Mouse (Mus musculus) forebrain, embryonic 15.5 days (tissue): ENCODE data around the gene Thada. TPM values are rescaled to one million over a fixed set of nuclear protein-coding genes. Genes with fewer than 3 reads are reported as not detected.

Experiments used
- ATAC-seq: fragments of 200-750 bp; cut with Nextera tagmentation; replicated peaks from 2 replicates; pipeline ENCODE4 v1.8.0; 2017; ENCODE audit warnings: mild to moderate bottlenecking, moderate TSS enrichment, moderate library complexity
- H3K27ac ChIP-seq: fragments of 300-500 bp; sonication (generic); replicated peaks from 2 replicates; pipeline ENCODE4 v1.5.1; 2015; ENCODE audit warnings: mild to moderate bottlenecking, inconsistent platforms
- H3K27me3 ChIP-seq: fragments of 300-500 bp; sonication (generic); 2 replicates; pipeline ENCODE4 v1.6.1; 2015; ENCODE audit warnings: inconsistent platforms
- H3K36me3 ChIP-seq: fragments of 300-500 bp; sonication (generic); 2 replicates; pipeline ENCODE4 v1.6.1; 2015; ENCODE audit warnings: mild to moderate bottlenecking, inconsistent platforms
- H3K4me1 ChIP-seq: fragments of 300-500 bp; sonication (generic); 2 replicates; pipeline ENCODE4 v1.6.1; 2015; ENCODE audit warnings: inconsistent platforms
- H3K4me2 ChIP-seq: fragments of 300-500 bp; sonication (generic); replicated peaks from 2 replicates; pipeline ENCODE4 v1.6.1; 2015; ENCODE audit warnings: mild to moderate bottlenecking, inconsistent platforms
- H3K4me3 ChIP-seq: fragments of 300-500 bp; sonication (generic); 2 replicates; pipeline ENCODE4 v1.5.1; 2015; ENCODE audit warnings: mild to moderate bottlenecking, inconsistent platforms
- H3K9ac ChIP-seq: fragments of 300-500 bp; sonication (generic); replicated peaks from 2 replicates; pipeline ENCODE4 v1.6.1; 2015; ENCODE audit warnings: mild to moderate bottlenecking, inconsistent platforms
- H3K9me3 ChIP-seq: fragments of 300-500 bp; sonication (generic); 2 replicates; pipeline ENCODE4 v1.6.1; 2016; ENCODE audit warnings: inconsistent platforms
- WGBS: fragments of 180-500 bp; shearing (Covaris S2); methylation state at CpG from one replicate; pipeline ENCODE4 v1.1.7; 2015; ENCODE audit warnings: mixed read lengths; 5-methylcytosine and 5-hydroxymethylcytosine counted together
- polyA plus RNA-seq: library from polyadenylated mRNA; unstranded; fragments of >200 nt; fragmentation: Nextera tagmentation; extraction: Ambion mirVana; gene quantifications from 2 replicates; pipeline ENCODE4 v1.2.1, GENCODE M21; 2015

The Thada gene
- polyA plus RNA-seq, 1 experiment from 2014 or later, result 6.0 TPM

DNA sequence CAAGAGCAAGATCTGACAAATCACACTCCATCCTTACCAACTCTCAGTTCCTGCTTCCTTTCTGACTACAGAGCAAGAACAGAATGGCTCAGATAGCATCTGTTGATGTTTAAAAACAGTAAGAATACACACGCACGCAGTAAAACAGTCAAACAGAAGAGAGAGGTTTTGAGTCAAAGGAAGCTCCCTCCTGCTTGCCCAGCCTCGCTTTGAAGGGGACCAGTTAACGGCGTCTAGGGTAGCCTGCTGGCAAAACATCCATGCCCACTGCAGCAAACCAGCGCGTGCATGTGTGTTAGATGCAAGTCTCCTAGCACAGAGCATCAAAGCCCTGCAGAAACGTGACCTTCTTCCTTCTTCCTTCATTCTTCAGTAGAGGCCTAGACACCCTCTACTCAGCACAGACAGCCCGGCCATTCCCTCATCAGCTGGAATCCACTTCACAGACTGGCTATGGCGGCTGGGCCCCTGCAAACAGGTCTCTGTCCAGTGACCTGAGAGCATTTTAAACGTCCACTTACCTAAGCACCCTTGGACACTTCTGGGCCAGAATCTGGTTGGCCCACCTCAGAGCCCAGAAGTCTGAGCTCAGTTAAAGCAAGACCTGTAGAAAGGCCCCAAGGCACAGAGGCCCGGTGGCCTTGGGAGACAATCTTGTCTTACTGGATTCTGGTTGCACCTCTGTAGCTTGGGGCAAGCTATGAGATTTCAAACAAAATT lies 302.8 kb downstream of the Thada start:
- no peak for ATAC-seq
- no peaks in the 10 kb centered on the region for H3K27me3 ChIP-seq
- no peak overlapping the region for H3K27ac ChIP-seq
- no peak overlapping the region for H3K9ac ChIP-seq
- no peaks in the 10 kb centered on the region for H3K9me3 ChIP-seq
- no peak overlapping the region for H3K4me2 ChIP-seq
- no peaks in the 10 kb centered on the region for H3K4me1 ChIP-seq
- H3K4me3 ChIP-seq, result no peak overlapping the region
- WGBS, result 79% methylated on average over 12 of the region's 12 CpGs
- H3K36me3 ChIP-seq, result no peaks in the 10 kb centered on the region

- no peak for ATAC-seq
- Histone ChIP-seq H3K4me1 (no peaks in the 10 kb centered on the region), H3K36me3 (no peaks in the 10 kb centered on the region), H3K9me3 (no peaks in the 10 kb centered on the region), H3K4me2 (no peak overlapping the region), H3K27me3 (no peaks in the 10 kb centered on the region), H3K27ac (no peak overlapping the region), H3K9ac (no peak overlapping the region), H3K4me3 (no peak overlapping the region)
- WGBS, result 90% methylated on average over 8 of the region's 8 CpGs
Observed at GRCm38 (mm10) chr17:84162211-84162760, 303.7 kb downstream of the Thada start.

GRCm38 (mm10) chr17:84161231-84161854 lies 304.7 kb downstream of the Thada start:
- Histone ChIP-seq H3K9me3 (no peaks in the 10 kb centered on the region), H3K9ac (no peak overlapping the region), H3K4me1 (no peaks in the 10 kb centered on the region), H3K27me3 (no peaks in the 10 kb centered on the region), H3K27ac (no peak overlapping the region), H3K4me2 (no peak overlapping the region), H3K4me3 (no peak overlapping the region), H3K36me3 (no peaks in the 10 kb centered on the region)
- 38% methylated on average over 6 of the region's 6 CpGs for WGBS
- 0 out of 2 replicates have a peak, but pooled peaks have one; percentile 23 for ATAC-seq

GRCm38 (mm10) chr17:84158891-84159290 lies 307.1 kb downstream of the Thada start:
- Histone ChIP-seq H3K4me1 (no peaks in the 10 kb centered on the region), H3K27ac (no peak overlapping the region), H3K4me3 (no peak overlapping the region), H3K27me3 (no peaks in the 10 kb centered on the region), H3K36me3 (no peaks in the 10 kb centered on the region), H3K4me2 (no peak overlapping the region), H3K9ac (no peak overlapping the region), H3K9me3 (no peaks in the 10 kb centered on the region)
- 47% methylated on average over 15 of the region's 15 CpGs for WGBS
- ATAC-seq, result no peak

DNA sequence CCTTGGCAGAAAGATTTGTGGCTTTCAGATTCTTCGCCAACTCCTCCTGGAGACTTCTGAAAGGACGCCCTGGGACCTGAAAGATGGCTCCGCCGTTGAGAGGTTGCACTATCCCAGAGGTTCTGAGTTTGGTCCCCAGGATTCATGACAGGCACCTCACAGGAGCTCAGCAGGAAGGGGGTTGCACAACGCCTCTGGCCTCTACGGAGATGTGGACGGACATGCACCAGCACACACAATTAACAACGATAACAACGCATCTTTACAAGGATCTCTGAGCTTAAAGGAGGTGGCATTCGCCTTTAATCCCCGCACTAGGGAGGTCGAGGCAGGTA lies 307.6 kb downstream of the Thada start:
- no peaks in the 10 kb centered on the region for H3K9me3 ChIP-seq
- H3K36me3 ChIP-seq, result no peaks in the 10 kb centered on the region
- no peak for ATAC-seq
- H3K9ac ChIP-seq, result no peak overlapping the region
- no peak overlapping the region for H3K4me2 ChIP-seq
- 88% methylated on average over 12 of the region's 12 CpGs for WGBS
- no peaks in the 10 kb centered on the region for H3K27me3 ChIP-seq
- no peaks in the 10 kb centered on the region for H3K4me1 ChIP-seq
- H3K4me3 ChIP-seq, result no peak overlapping the region
- no peak overlapping the region for H3K27ac ChIP-seq

- no peak for ATAC-seq
- no peak overlapping the region for H3K27ac ChIP-seq
- no peak overlapping the region for H3K4me3 ChIP-seq
- no peaks in the 10 kb centered on the region for H3K27me3 ChIP-seq
- H3K9me3 ChIP-seq, result no peaks in the 10 kb centered on the region
- no peak overlapping the region for H3K9ac ChIP-seq
- 71% methylated on average over 6 of the region's 6 CpGs for WGBS
- H3K4me1 ChIP-seq, result no peaks in the 10 kb centered on the region
- H3K4me2 ChIP-seq, result no peak overlapping the region
- H3K36me3 ChIP-seq, result no peaks in the 10 kb centered on the region
Observed at GRCm38 (mm10) chr17:84157743-84158460, 308.1 kb downstream of the Thada start.

- Histone ChIP-seq H3K9ac (no peak overlapping the region), H3K36me3 (no peaks in the 10 kb centered on the region), H3K27ac (no peak overlapping the region), H3K27me3 (no peaks in the 10 kb centered on the region), H3K4me2 (no peak overlapping the region), H3K9me3 (no peaks in the 10 kb centered on the region), H3K4me3 (no peak overlapping the region), H3K4me1 (no peaks in the 10 kb centered on the region)
- WGBS, result 38% methylated on average over 19 of the region's 19 CpGs
- no peak for ATAC-seq
Observed at GRCm38 (mm10) chr17:84156748-84157742, 309.0 kb downstream of the Thada start.

- WGBS, result 63% methylated on average over 13 of the region's 13 CpGs
- Histone ChIP-seq H3K27me3 (no peaks in the 10 kb centered on the region), H3K4me2 (no peak overlapping the region), H3K9me3 (no peaks in the 10 kb centered on the region), H3K36me3 (no peaks in the 10 kb centered on the region), H3K4me3 (no peak overlapping the region), H3K4me1 (no peaks in the 10 kb centered on the region), H3K27ac (no peak overlapping the region), H3K9ac (no peak overlapping the region)
- no peak for ATAC-seq
Observed at GRCm38 (mm10) chr17:84156227-84156573, 309.8 kb downstream of the Thada start.

- 77% methylated on average over 8 of the region's 8 CpGs for WGBS
- ATAC-seq, result no peak
- Histone ChIP-seq H3K27ac (no peak overlapping the region), H3K4me1 (no peaks in the 10 kb centered on the region), H3K36me3 (no peaks in the 10 kb centered on the region), H3K9me3 (no peaks in the 10 kb centered on the region), H3K27me3 (no peaks in the 10 kb centered on the region), H3K4me3 (no peak overlapping the region), H3K4me2 (no peak overlapping the region), H3K9ac (no peak overlapping the region)
Observed at GRCm38 (mm10) chr17:84155516-84156226, 310.3 kb downstream of the Thada start.

DNA sequence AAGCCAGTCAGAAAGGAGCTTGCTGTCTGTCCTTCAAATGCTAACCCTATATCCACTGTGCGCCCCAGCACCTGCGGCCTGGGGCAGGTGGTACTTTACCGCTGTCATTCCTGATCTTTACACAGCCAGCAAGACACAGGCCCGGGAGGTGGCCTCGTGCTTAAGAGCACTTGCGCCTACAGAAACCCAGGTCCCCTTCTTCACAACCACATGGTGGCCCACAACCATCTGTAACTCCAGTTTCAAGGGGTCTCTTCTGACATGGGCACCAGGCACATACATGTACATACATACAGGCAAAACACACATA lies 311.0 kb downstream of the Thada start:
- no peak for ATAC-seq
- no peaks in the 10 kb centered on the region for H3K4me1 ChIP-seq
- no peaks in the 10 kb centered on the region for H3K9me3 ChIP-seq
- H3K9ac ChIP-seq, result no peak overlapping the region
- no peaks in the 10 kb centered on the region for H3K27me3 ChIP-seq
- H3K27ac ChIP-seq, result no peak overlapping the region
- H3K36me3 ChIP-seq, result no peaks in the 10 kb centered on the region
- H3K4me3 ChIP-seq, result no peak overlapping the region
- no peak overlapping the region for H3K4me2 ChIP-seq
- WGBS, result 91% methylated on average over 6 of the region's 6 CpGs

- Histone ChIP-seq H3K4me2 (no peak overlapping the region), H3K36me3 (no peaks in the 10 kb centered on the region)
Observed at GRCm38 (mm10) chr17:84154302-84155028, 311.5 kb downstream of the Thada start.

More at GRCm38 (mm10) chr17:84154302-84155028, 311.5 kb downstream of the Thada start:
- H3K9me3 ChIP-seq, result no peaks in the 10 kb centered on the region
- H3K4me1 ChIP-seq, result no peaks in the 10 kb centered on the region
- no peaks in the 10 kb centered on the region for H3K27me3 ChIP-seq
- H3K9ac ChIP-seq, result no peak overlapping the region
- H3K4me3 ChIP-seq, result no peak overlapping the region
- no peak overlapping the region for H3K27ac ChIP-seq
- no peak for ATAC-seq
- WGBS, result 86% methylated on average over 11 of the region's 11 CpGs
